Mouse (Mus musculus): ENCODE results near the gene Rp9.
A peak's percentile ranks its signal among the peaks of the same experiment; 100 is the strongest.

Gene Rp9

GRCm38 (mm10) chr9:22469643-22470042 is at the start of gene Rp9:
TSS of gene Rp9 (minus strand) at chr9:22469743.
- no peak for DNase-seq (ENCODE audit: low read depth, low spot score)

GRCm38 (mm10) chr9:22518394-22519041 is 49.0 kb upstream of the Rp9 start:
- peak; percentile 39 for DNase-seq (ENCODE audit: low read depth, low spot score)

- DNase-seq (ENCODE audit: low read depth, low spot score) = no peak
Measured at GRCm38 (mm10) chr9:22515076-22515475, 45.5 kb upstream of the Rp9 start.

- DNase-seq (ENCODE audit: low read depth, low spot score) = no peak
Measured at GRCm38 (mm10) chr9:22505574-22505973, 36.0 kb upstream of the Rp9 start.

GRCm38 (mm10) chr9:22503581-22503980 is 34.0 kb upstream of the Rp9 start:
- DNase-seq (ENCODE audit: low read depth, low spot score) = no peak

- DNase-seq (ENCODE audit: low read depth, low spot score) = no peak
Measured at GRCm38 (mm10) chr9:22502972-22503371, 33.4 kb upstream of the Rp9 start.

GRCm38 (mm10) chr9:22497021-22497767 is 27.7 kb upstream of the Rp9 start:
- no peak for DNase-seq (ENCODE audit: low read depth, low spot score)

- DNase-seq (ENCODE audit: low read depth, low spot score) = no peak
Measured at GRCm38 (mm10) chr9:22495133-22495532, 25.6 kb upstream of the Rp9 start.

GRCm38 (mm10) chr9:22494203-22494807 is 24.8 kb upstream of the Rp9 start:
- no peak for DNase-seq (ENCODE audit: low read depth, low spot score)

- no peak for DNase-seq (ENCODE audit: low read depth, low spot score)
Measured at GRCm38 (mm10) chr9:22488963-22489362, 19.4 kb upstream of the Rp9 start.

GRCm38 (mm10) chr9:22486211-22486610 is 16.7 kb upstream of the Rp9 start:
- no peak for DNase-seq (ENCODE audit: low read depth, low spot score)

GRCm38 (mm10) chr9:22484562-22485308 is 15.2 kb upstream of the Rp9 start:
- no peak for DNase-seq (ENCODE audit: low read depth, low spot score)

- DNase-seq (ENCODE audit: low read depth, low spot score) = no peak
Measured at GRCm38 (mm10) chr9:22483866-22484561, 14.5 kb upstream of the Rp9 start.

- no peak for DNase-seq (ENCODE audit: low read depth, low spot score)
Measured at GRCm38 (mm10) chr9:22478946-22479345, 9.4 kb upstream of the Rp9 start.

- DNase-seq (ENCODE audit: low read depth, low spot score) = peak; percentile 29
Measured at GRCm38 (mm10) chr9:22476265-22476664, 6.7 kb upstream of the Rp9 start.

- DNase-seq (ENCODE audit: low read depth, low spot score) = peak; percentile 87
Measured at GRCm38 (mm10) chr9:22475424-22475868, 5.9 kb upstream of the Rp9 start, which contains the start of gene Bbs9. TSS of gene Bbs9 (plus strand) at chr9:22475715.

- no peak for DNase-seq (ENCODE audit: low read depth, low spot score)
Measured at GRCm38 (mm10) chr9:22468899-22469259, 664 bp downstream of the Rp9 start.

GRCm38 (mm10) chr9:22468170-22468898 is 1.2 kb downstream of the Rp9 start:
- DNase-seq (ENCODE audit: low read depth, low spot score) = peak; percentile 55

- DNase-seq (ENCODE audit: low read depth, low spot score) = peak; percentile 30
Measured at GRCm38 (mm10) chr9:22467371-22468169, 2.0 kb downstream of the Rp9 start.

- no peak for DNase-seq (ENCODE audit: low read depth, low spot score)
Measured at GRCm38 (mm10) chr9:22466212-22466611, 3.3 kb downstream of the Rp9 start.
